Mouse (Mus musculus) C2C12 (cell line): ENCODE results near the gene Nutm2. TPM values are rescaled to one million over a fixed set of nuclear protein-coding genes. Genes with fewer than 3 reads are reported as not detected.

Experiments used
- polyA plus RNA-seq: library from polyadenylated mRNA; unstranded; fragments of >200 nt; fragmentation: generic; extraction: Trizol; gene quantifications from one replicate; pipeline ENCODE4 v1.2.1, GENCODE M21; 2012; ENCODE audit warnings: missing spikeins

Nutm2 gene
- polyA plus RNA-seq, 1 experiment = not detected

Other genes with a start within 250 kb of the Nutm2 start
- gene Gm906, start 217.0 kb upstream of the Nutm2 start, polyA plus RNA-seq = not detected
- gene Fbxw17, start 49.4 kb upstream of the Nutm2 start, polyA plus RNA-seq = 23.7 TPM
- not detected for gene Gm47429, start 23.4 kb upstream of the Nutm2 start, polyA plus RNA-seq
- gene Gm904, start 175.9 kb downstream of the Nutm2 start, polyA plus RNA-seq = not detected
- gene Gm8765, start 231.0 kb downstream of the Nutm2 start, polyA plus RNA-seq = not detected